26 mouse cellular contexts compared by ENCODE assay signal in genomic region chr1:150833448-150833847, GRCm38 (mm10).
"Had no signal": no experiment of that assay in that cellular context is flagged by ENCODE, and none has a peak within 500 bp of the region (broad histone marks: within the 10 kb centered on the region; RNA-seq: fewer than 3 reads in every experiment).

No protein-coding gene starts in this region.

- ATAC-seq: hindbrain, postnatal 0 days; intestine, embryonic 16.5 days; liver, postnatal 0 days had no signal

- H3K27me3 ChIP-seq: heart, embryonic 13.5 days; heart, embryonic 15.5 days; hindbrain, embryonic 13.5 days; hindbrain, embryonic 15.5 days; limb, embryonic 12.5 days; liver, embryonic 13.5 days; liver, embryonic 15.5 days had no signal

- H3K9me3 ChIP-seq: heart, embryonic 15.5 days; hindbrain, embryonic 13.5 days; hindbrain, embryonic 15.5 days; limb, embryonic 10.5 days; limb, embryonic 12.5 days; liver, embryonic 13.5 days; liver, embryonic 15.5 days had no signal

- H3K27ac ChIP-seq: heart, adult 2 months; heart, embryonic 13.5 days; heart, embryonic 15.5 days; hindbrain, embryonic 13.5 days; hindbrain, embryonic 15.5 days; hindbrain, postnatal 0 days; layer of hippocampus, adult 2 months; left cerebral cortex, adult 2 months; limb, embryonic 10.5 days; limb, embryonic 12.5 days; liver, embryonic 13.5 days; liver, embryonic 15.5 days had no signal

- H3K4me3 ChIP-seq: heart, adult 2 months; heart, embryonic 13.5 days; heart, embryonic 15.5 days; hindbrain, embryonic 13.5 days; hindbrain, embryonic 15.5 days; layer of hippocampus, adult 2 months; left cerebral cortex, adult 2 months; limb, embryonic 10.5 days; limb, embryonic 12.5 days; liver, embryonic 13.5 days; liver, embryonic 15.5 days had no signal

- DNase-seq: gastrocnemius, postnatal 14 days; gastrocnemius, postnatal 36 days; heart, adult 11 months; heart, adult 2 months; heart, postnatal 14 days; heart, postnatal 36 days; kidney, adult 11 months; kidney, postnatal 10 days; kidney, postnatal 25 days; kidney, postnatal 4 days; liver; liver, embryonic 13.5 days; liver, postnatal 0 days had no signal

- H3K4me1 ChIP-seq: heart, embryonic 15.5 days; hindbrain, embryonic 13.5 days; hindbrain, embryonic 15.5 days; liver, embryonic 13.5 days; liver, embryonic 15.5 days had no signal

- H3K36me3 ChIP-seq: heart, embryonic 13.5 days; heart, embryonic 15.5 days; hindbrain, embryonic 13.5 days; hindbrain, embryonic 15.5 days; limb, embryonic 10.5 days; limb, embryonic 12.5 days; liver, embryonic 13.5 days; liver, embryonic 15.5 days had no signal

- H3K9ac ChIP-seq: heart, embryonic 13.5 days; heart, embryonic 15.5 days; hindbrain, embryonic 13.5 days; hindbrain, embryonic 15.5 days; limb, embryonic 12.5 days; liver, embryonic 13.5 days; liver, embryonic 15.5 days; liver, postnatal 0 days had no signal

- H3K4me2 ChIP-seq: heart, embryonic 11.5 days; heart, embryonic 13.5 days; heart, embryonic 15.5 days; hindbrain, embryonic 13.5 days; hindbrain, embryonic 15.5 days; limb, embryonic 12.5 days; liver, embryonic 11.5 days; liver, embryonic 13.5 days; liver, embryonic 15.5 days had no signal
